Mouse (Mus musculus) ovary, postnatal 36 days (tissue): ENCODE measurements around the gene Resp18.

ENCODE experiments used
- DNase-seq: peaks from one replicate; pipeline ENCODE4 v3.0.0; 2022; ENCODE audit warnings: low spot score, mixed read lengths

Gene Resp18

DNA sequence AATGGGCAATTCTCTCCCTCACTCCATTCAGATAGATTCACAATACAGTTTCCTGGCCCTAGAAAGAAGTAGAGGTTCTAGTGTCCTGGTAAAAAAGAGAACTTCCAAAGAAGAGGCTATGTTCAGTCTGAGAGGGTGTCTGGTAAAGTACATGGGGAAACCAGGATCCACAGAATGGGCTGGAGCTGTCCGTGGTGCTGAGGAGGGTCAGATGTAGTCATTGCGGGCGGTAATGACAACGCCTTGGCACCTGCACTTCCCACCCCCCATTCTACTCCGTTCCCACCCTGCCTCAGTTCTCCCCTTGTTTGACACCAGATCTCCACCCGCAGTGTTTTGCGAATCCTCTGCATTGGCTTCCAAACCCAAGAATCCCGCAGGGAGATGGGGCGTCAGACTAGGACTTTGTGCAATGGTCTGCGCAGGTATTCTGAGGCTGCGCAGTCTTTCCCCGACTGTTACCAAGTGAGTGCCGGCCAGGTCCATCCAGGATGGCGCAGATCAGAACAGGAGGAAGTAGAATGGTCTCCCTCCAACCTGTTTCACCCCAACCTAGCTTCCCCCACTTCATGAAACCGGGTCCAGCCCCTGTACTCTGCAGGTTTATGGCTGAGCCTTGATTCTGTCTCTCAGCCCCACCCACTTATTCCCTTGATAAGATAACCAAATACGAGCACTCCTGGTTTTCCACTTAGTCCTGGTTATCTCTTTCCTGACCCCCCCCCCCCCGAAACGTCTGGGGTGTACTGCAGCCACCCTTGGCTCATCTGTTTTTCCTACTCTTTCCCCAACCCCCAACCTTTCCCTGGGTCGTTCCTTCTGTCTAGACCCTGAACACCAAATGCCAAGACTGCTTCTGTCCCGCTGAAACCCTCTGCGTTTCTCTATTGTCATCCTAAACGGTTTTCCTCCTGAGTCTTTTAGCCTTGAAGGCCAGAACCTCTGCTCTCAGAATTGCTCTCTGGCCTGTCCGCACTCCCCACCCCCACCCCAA lies 723 bp downstream of the Resp18 start:
- peak; percentile 63 for DNase-seq

- DNase-seq, result no peak
Observed at GRCm38 (mm10) chr1:75264091-75264880, 13.9 kb downstream of the Resp18 start, which contains the start of gene Ptprn. Gene Ptprn (minus strand): TSS chr1:75264502.

GRCm38 (mm10) chr1:75262969-75263951 lies 15.0 kb downstream of the Resp18 start:
- DNase-seq, result peak; percentile 60

DNA sequence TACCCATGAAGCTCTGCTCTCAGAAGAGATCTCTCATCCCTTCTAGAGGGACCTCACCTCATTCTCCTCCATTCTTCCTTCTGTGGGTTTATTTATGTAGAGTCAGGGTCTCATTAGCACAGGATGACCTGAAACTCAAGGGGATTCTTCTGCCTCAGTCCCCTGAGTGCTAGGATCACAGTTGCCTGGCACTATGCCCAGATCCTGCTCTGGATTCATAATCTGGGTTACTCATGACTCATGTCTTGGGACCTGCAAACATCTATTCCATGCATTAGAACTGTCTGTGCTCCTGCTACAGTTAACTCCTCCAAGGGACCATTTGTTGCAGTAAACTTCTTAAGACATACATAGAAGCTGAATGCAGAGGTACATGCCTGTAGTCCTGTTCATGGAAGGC lies 16.9 kb downstream of the Resp18 start:
- no peak for DNase-seq

GRCm38 (mm10) chr1:75255516-75256046 lies 22.6 kb downstream of the Resp18 start:
- no peak for DNase-seq

DNA sequence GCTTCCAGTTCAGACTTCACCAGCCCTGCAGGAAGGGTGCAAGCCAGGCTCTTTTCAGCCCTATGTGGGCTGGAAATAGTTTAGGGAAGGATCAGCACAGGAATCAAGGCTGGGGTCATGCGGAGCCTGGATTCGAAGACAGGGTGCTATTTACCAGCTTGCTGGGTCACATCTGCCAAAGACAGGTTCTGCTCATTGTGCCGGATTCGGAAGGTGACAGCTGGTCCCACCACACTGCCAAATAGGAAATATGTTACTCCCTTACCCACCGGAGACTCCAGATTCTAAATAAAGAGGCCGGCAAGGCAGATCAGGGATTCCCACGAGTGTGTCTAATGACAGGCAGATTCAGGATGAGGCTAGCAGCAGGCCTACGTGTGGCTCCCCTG lies 23.6 kb downstream of the Resp18 start:
- no peak for DNase-seq

DNA sequence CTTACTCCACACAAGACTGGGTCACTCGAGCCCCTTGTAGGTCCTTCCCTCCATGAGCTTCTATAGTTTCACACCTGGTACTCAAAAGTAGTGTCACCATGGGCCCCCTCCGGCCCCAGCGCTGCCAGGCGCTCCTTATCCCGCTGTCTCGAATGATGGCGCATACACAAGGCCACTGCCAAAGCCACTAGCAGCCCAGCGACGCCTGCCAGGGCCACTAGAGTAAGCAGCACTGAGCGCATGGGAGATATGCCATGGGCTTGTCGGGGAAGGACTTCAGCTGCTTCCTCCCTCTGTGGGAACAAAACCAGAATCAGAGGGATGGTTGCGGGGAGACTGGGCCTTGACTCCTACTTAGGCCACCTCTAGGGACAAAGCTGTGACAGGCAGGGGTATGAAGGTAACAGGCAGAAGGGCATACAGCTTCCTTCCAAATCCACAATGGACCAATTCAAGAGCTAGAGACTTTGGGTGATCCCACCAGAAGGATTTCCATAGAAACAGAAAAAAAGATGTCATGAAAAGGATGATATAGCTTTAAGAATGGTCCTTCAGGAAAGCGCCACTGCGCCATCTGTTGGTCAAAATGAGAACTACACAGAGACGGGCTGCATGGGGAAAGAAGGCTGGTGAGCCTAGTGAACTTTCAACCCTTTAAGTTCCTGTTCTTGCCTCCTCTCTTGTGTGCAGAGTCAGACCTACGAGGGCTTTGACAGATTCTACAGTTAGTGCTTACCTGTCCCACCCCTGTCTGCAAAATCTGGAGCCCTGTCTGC lies 24.2 kb downstream of the Resp18 start:
- peak; percentile 68 for DNase-seq

- no peak for DNase-seq
Observed at GRCm38 (mm10) chr1:75253029-75253428, 25.2 kb downstream of the Resp18 start.

DNA sequence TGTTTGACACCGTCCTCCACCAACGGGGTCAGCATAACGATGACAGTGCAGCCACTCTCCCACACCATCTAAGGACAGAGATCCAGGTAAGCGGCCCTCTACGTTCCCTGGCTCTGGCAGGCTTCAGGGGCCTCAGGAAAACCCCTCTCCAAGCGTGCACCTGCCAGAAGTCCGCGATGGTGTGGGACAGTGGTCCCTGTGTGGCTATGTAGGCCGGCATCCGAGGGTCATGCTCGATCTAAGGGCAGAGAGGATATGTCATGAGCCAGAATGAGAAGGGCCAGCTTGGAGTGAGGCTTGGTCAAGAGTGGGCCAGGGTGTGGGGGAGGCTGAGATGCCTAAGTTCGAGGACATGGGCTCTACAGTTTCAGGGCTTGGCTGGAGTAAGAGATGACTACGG lies 25.9 kb downstream of the Resp18 start:
- no peak for DNase-seq

DNA sequence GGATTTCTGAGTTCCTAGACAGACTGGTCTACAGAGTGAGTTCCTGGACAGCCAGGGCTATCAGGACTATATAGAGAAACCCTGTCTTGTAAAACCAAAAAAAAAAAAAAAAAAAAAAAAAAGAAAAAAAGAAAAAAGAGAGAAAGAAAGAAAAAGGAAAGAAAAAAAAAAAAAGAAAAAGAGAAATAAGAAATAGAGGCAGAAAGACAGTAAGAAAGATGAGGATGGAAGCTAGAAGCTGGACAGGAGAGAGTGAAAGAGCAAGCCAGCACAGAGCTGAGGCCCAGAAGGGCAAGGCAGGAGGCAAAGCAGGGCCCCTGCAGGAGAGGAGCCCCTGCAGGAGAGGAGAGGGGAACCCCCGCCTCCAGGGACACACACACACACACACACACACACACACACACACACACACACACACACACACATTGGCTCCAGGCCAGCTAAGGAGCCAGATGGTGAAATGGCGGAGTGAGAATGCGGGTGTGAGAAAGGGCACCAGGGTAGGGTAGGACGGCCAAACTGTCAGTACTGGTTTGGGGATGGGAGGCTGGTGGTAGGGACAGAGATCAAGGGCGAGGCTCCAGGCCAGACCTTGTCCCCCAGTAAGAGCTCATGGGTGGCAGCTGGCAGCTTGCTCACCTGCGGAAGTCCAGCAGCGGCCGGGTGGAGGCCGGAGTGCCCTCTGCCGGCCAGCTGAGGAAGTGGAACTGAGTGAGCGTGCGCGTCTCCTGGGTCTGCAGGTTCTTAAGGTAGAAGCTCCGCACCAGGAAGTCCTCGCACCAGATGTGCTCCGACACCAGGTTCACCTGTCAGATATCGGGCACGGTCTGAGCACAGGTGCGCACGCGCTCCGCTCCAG lies 26.9 kb downstream of the Resp18 start:
- DNase-seq, result peak; percentile 80

- DNase-seq, result no peak
Observed at GRCm38 (mm10) chr1:75250498-75250897, 27.7 kb downstream of the Resp18 start.

- DNase-seq, result no peak
Observed at GRCm38 (mm10) chr1:75248041-75248772, 30.0 kb downstream of the Resp18 start.

- DNase-seq, result no peak
Observed at GRCm38 (mm10) chr1:75247071-75247930, 30.9 kb downstream of the Resp18 start.

DNA sequence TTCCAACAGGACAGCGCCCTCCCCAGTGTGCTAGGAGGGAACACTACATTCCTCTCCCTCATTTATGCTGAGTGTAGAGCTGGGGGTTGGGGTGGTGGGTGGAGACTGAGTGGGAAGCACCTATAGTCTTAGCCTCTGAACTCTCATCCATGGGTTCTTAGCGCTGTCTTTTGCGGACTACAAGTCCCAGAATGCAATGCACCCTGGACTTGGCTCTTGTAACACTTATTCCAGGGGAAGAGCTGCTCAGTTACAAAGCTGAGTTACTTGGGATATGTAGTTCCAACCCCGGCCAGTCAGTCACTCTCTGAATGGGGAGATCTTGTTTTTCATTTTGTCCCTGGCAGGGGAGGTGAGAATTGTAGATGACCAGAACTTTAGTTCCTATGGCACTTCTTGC lies 33.4 kb downstream of the Resp18 start:
- no peak for DNase-seq

- no peak for DNase-seq
Observed at GRCm38 (mm10) chr1:75244175-75244826, 33.9 kb downstream of the Resp18 start.

GRCm38 (mm10) chr1:75243411-75243810 lies 34.8 kb downstream of the Resp18 start:
- no peak for DNase-seq

GRCm38 (mm10) chr1:75239591-75239990 lies 38.6 kb downstream of the Resp18 start:
- DNase-seq, result no peak
